Mouse (Mus musculus): ENCODE data around the gene Golt1a.

GRCm38 (mm10) chr1:133370352-133370751 lies 60.8 kb downstream of the Golt1a start:
- TF ChIP-seq FOSL1 (IDR thresholded peaks at IDR 0.05; ENCODE audit: insufficient read depth, low read length, poor library complexity, severe bottlenecking) (no peak), CTCF (IDR thresholded peaks at IDR 0.05; ENCODE audit: control insufficient read depth, insufficient read depth, insufficient read length) (no peak), MYOG (IDR thresholded peaks at IDR 0.05; ENCODE audit: control insufficient read depth, extremely low read depth, insufficient read length) (no peak), USF1 (IDR thresholded peaks at IDR 0.05; ENCODE audit: low read depth) (no peak)
